Mouse (Mus musculus): ENCODE data around the gene G6pc. TPM values are rescaled to one million over a fixed set of nuclear protein-coding genes. Genes with fewer than 3 reads are reported as not detected.
A peak's percentile ranks its signal among the peaks of the same experiment; 100 is the strongest.
"Not testable (repeated sequence)": the region's sequence is repeated elsewhere in the genome, so short reads cannot be mapped to it uniquely, and the experiment has no call there.

Gene G6pc
- total RNA-seq, 2 experiments from 2014 or later = not detected

DNA sequence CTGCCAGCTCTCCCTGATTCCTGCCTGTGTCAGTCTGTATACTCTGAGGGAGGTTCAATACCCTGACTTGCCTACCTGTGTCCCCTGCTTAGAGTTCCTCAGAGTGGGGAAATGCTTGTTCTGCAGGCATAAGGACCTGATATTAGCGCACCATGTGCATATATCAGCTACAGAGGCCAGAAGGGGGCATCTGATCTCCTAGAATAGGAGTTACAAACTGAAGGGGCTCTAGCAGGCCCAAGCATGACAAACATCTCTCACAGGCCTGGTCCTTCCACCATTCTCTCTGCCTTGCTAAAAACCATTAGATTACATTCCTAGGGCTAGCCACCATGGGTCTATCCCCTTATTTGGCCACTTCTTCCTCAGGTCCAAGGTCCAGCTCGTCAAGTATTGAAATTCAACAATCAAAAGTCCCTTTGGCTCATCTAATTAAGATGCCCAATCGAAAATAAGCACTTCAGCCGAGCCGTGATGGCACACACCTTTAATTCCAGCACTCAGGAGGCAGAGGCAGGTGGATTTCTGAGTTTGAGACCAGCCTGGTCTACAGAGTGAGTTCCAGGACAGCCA, 12.8 kb upstream of the G6pc start:
- intact Hi-C loops (cut with DNase I) = no loop called here
- no peak for DNase-seq (ENCODE audit: low spot score in 2 of 2)

DNA sequence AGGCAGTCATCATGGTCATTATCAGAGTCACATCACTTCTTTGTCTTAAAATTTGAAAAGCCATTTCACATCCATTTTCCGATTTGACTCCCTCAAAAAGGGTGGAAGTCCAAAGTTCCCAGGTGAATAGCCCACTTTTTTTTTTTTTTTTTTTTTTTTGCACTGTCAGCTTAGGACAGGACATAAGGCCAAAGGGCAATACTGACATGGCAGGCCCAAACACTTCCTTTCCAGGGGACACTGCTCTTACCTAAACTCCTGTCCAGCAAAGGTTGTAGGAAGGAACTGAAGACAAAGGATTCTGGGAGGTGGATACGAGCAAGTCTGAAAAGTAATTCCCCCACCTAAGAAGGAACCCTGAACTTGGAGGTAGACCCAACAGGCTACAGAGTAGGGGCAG, 11.4 kb upstream of the G6pc start:
- no peak for DNase-seq (ENCODE audit: low spot score in 2 of 2)
- intact Hi-C loops (cut with DNase I) = no loop called here

GRCm38 (mm10) chr11:101357505-101358182, 9.7 kb upstream of the G6pc start:
- intact Hi-C loops (cut with DNase I) = no loop called here
- no peak for DNase-seq (ENCODE audit: low spot score in 2 of 2)

GRCm38 (mm10) chr11:101359776-101360175, 7.6 kb upstream of the G6pc start:
- intact Hi-C loops (cut with DNase I) = no loop called here
- no peak for DNase-seq (ENCODE audit: low spot score in 2 of 2)

DNA sequence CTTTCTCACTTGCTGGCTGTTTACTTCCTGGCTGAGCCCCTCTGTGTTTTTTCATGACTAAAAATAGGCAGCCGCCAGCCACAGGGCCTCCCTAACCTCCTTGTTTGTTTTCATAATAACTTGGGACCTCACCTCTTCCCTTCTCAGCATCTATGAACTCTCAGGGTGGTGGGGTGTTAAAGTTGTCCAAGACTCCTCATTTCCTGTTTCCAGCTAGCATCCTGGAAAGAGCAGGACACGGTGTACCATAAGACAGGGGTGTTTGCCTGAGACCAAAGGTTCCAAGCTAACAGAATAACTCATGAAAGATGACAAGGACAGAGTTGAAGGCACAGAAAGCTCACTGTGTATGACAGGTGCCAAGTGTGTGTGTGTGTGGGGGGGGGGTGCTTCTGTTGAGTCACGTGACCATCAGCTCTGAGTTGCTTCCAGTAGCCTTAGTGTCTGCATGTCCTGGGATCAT, 6.7 kb upstream of the G6pc start:
- intact Hi-C loops (cut with DNase I) = no loop called here
- no peak for DNase-seq (ENCODE audit: low spot score in 2 of 2)

DNA sequence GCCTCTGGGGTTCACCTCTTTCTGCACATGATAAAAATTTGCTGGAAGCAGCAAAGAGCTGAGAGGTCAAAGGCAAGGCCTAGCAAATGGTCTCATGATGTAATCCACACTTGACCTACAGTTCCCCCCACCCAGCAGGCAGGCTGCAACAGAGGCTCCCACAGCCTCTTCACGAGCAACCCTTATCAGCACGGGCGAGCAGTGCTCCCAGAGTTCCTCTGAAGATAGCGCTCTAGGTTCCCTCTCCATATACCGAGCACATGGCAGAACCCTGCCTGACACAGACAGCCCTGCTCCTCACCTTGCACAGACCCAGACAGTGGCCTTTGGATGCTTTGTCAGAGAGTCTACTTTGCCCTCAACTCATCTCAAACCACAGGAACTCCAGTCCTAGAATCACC, 2.8 kb upstream of the G6pc start:
- intact Hi-C loops (cut with DNase I) = no loop called here

GRCm38 (mm10) chr11:101370141-101370540, 2.8 kb downstream of the G6pc start:
- DNase-seq (ENCODE audit: low spot score in 2 of 2) = no peak
- intact Hi-C loops (cut with DNase I) = no loop called here

More for the DNA sequence above, 2.8 kb upstream of the G6pc start:
- no peak for DNase-seq (ENCODE audit: low spot score in 2 of 2)

- no peak for DNase-seq (ENCODE audit: low spot score in 2 of 2)
- intact Hi-C loops (cut with DNase I) = no loop called here
Measured at GRCm38 (mm10) chr11:101374421-101374938, 7.1 kb downstream of the G6pc start.

- DNase-seq (ENCODE audit: low spot score in 2 of 2); intact Hi-C loops (cut with DNase I): not testable (repeated sequence)
Measured at GRCm38 (mm10) chr11:101378196-101378595, 10.8 kb downstream of the G6pc start.

GRCm38 (mm10) chr11:101378926-101379325, 11.6 kb downstream of the G6pc start:
- no peak for DNase-seq (ENCODE audit: low spot score in 2 of 2)
- intact Hi-C loops (cut with DNase I) = no loop called here

- intact Hi-C loops (cut with DNase I) = no loop called here
- DNase-seq (ENCODE audit: low spot score in 2 of 2) = no peak
Measured at GRCm38 (mm10) chr11:101381817-101382216, 14.5 kb downstream of the G6pc start.

- intact Hi-C loops (cut with DNase I) = loop anchor here (2.0 to 5.0 kb wide), 2 partner anchors 72 to 183 kb away; no protein-coding TSS in a partner anchor
- DNase-seq (ENCODE audit: low spot score in 2 of 2) = peak; percentile 39 to 68
Measured at GRCm38 (mm10) chr11:101395110-101395509, 27.7 kb downstream of the G6pc start.

DNA sequence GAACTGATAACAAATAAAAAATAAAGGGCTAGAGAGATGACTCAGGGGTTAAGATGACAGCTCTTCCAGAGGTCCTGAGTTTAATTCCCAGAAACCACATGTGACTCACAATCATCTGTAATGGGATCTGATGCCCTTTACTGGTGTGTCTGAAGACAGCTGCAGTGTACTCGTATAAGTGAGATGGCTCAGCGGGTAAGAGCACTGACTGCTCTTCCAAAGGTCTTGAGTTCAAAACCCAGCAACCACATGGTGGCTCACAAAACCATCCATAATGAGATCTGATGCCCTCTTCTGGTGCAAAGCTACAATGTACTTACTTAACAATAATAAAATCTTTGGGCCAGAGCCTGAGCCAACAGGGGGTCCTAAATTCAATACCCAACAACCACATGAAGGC, 47.9 kb downstream of the G6pc start:
- intact Hi-C loops (cut with DNase I) = no loop called here
- DNase-seq (ENCODE audit: low spot score in 2 of 2) = no peak

DNA sequence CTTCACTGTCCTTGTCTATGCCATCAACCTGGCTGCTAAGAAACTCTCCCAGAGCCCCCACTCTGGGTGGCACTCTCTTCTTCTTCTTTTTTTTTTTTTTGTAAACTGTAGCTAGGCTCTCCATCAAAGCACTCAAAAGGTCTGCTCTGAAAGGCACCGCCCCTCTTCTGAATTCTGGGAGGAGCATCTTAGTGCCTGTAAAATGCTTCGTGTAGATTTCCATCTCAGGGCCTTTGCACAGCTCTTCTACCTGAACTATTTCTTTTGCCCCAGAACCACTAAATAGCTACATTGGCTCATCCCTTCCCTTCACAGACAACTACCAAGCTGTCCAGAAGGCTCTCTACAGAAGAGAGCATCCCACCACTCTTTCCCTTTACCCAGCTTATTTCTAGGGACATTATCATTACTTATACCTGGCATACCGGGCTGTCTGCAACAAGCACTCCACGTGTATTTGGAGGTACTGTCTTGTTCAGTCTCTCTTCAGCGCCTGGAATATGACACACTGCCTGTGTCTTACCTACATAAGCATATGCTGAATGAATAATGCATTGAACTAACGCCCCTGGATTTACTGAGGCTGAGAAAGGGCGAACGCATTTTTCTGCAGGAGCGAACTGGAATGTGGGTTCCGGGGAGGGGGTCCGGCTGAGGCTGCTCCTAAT, 49.2 kb downstream of the G6pc start:
- DNase-seq (ENCODE audit: low spot score in 2 of 2) = no peak
- intact Hi-C loops (cut with DNase I) = no loop called here

DNA sequence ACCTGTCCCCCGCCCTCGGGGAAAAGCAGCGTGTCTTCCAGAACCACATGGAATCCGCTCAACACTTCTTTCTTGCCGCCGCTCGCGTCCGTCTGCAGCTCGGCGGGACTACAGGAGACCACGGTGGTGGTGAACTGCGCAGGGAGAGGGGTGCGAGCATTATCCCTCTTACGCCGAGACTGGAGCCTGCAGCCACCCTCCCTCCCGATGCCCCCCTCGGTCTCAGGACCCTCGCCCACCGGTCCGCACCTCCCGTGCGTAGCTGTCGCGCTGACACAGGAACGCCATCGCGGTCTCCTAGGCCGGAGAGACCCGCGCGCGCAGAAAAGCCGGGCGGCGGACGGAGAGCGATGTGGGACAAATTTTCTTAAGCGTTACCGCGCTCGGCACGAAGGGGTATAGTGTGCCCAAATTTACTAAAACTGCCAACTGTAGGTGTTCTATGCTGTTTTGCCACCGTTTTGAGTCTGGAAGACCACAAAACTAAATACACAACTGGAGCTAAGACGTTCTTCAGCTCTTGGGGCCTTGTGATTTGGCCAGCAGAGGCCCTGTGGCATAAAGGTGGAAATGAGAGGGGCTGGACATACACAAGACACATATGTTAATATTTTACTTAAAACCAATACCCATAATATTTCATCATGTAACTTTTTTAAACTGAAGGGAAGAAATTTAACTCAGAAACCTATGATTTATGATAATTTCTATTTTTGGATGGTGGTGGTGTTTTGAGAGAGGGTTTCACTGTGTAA, 49.9 kb downstream of the G6pc start, which contains the start of gene Aarsd1:
Gene Aarsd1 (minus strand): TSS at position 515 of the 755 bp plus-strand sequence.
- DNase-seq (ENCODE audit: low spot score in 2 of 2) = peak; percentile 92 to 93
- intact Hi-C loops (cut with DNase I) = no loop called here

- intact Hi-C loops (cut with DNase I) = no loop called here
- peak; percentile 25 to 36 for DNase-seq (ENCODE audit: low spot score in 2 of 2)
Measured at GRCm38 (mm10) chr11:101418991-101419390, 51.6 kb downstream of the G6pc start.

DNA sequence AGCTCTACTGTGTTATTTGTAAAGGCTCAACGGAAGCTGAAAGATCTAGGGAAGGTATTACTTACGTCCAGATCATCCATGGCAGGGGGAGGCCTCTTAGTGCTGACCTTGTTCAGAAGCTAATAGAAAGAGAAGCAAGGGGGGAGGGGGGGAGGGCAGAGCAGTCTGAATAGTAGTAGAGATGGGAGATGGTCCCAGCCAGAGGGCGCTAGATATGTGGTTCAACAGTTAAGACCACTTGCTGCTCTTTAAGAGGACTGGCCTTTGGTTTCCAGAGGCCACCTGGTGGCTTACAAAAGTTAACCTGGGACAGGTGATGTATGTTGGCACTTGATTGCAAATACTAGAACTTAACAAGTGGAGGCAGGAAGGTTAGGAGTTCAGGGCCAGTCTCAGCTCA, 52.2 kb downstream of the G6pc start:
- no peak for DNase-seq (ENCODE audit: low spot score in 2 of 2)
- intact Hi-C loops (cut with DNase I) = no loop called here

DNA sequence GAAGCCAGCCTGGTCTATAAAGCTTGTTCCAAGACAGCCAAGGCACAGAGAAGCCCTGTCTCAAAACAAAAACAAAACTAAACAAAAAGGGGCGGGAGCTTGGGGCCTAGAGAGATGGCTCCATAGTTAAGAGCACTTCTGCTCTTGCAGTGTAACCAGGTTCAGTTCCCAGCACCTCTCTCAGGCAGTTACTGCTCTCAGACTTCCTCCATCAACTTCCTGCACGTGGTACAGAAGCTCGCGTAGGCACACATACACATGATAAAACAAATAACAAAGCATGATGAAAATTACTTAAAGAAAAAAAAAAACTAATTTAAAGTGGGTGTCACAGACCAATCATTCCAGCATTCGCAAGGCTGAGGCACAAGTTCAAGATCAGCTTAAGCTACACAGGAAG, 52.8 kb downstream of the G6pc start:
- intact Hi-C loops (cut with DNase I) = no loop called here
- DNase-seq (ENCODE audit: low spot score in 2 of 2) = no peak

DNA sequence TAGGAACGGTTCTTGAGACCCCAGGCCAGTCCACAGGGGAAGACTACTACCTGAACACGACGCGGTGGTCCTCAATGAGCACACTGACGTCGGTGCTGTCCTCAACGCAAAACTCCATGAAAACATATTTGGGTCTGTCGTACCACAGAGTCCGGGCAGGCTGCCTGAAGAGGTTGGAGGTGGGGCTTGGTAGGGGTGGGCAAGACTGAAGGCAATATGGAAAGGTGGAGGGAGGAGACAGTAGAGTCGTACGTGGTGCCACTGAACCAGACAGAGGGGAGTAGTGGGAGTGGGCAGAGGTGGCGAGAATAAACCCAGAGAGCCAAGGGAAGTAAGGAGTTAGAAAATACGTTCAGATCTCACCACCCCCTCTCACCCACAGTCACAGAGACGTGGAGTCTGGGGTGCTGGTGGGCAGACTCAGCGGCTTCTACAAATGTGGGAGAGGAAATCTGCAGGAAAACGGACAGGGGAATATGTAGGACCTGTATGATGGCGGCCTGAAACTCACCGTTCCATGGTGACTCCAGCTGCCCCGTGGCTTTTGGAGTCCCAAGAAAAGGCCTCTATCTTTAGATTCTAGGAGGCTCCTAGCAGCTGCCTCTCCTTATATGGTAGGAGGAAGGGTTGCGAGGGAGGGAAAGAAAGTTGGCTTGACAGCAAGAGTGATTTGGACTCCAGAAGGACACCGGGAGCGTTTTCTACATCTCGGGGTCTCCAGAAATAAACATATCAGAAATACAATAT, 56.9 kb downstream of the G6pc start, which contains the start of gene Gm27029:
Gene Gm27029 (minus strand): TSS at position 692 of the 747 bp plus-strand sequence.
- intact Hi-C loops (cut with DNase I) = no loop called here
- peak; percentile 23 to 64 for DNase-seq (ENCODE audit: low spot score in 2 of 2)

Data from left cerebral cortex, postnatal 36 days (tissue).